Mouse (Mus musculus) stomach, postnatal 0 days (tissue): ENCODE measurements around the gene Dap. TPM values are rescaled to one million over a fixed set of nuclear protein-coding genes. Genes with fewer than 3 reads are reported as not detected.
A peak's percentile ranks its signal among the peaks of the same experiment; 100 is the strongest.

Source experiments
- ATAC-seq: fragments of 200-750 bp; cut with Nextera tagmentation; 2 replicates; pipeline ENCODE4 v1.8.0; 2017; ENCODE audit not compliant: low FRiP score, low TSS enrichment
- DNase-seq: peaks from one replicate; pipeline ENCODE4 v3.0.0-alpha.2; 2016; ENCODE audit warnings: low spot score
- H3K27ac ChIP-seq: fragments of 300-500 bp; sonication (generic); replicated peaks from 2 replicates; pipeline ENCODE4 v1.5.1; 2014; ENCODE audit warnings: mild to moderate bottlenecking, control low read depth
- H3K27me3 ChIP-seq: fragments of 300-500 bp; sonication (generic); 2 replicates; pipeline ENCODE4 v1.6.1; 2014; ENCODE audit warnings: low read length; ENCODE audit not compliant: control insufficient read depth, insufficient read depth
- H3K36me3 ChIP-seq: fragments of 300-500 bp; sonication (generic); 2 replicates; pipeline ENCODE4 v1.6.1; 2014; ENCODE audit warnings: low read length, mixed read lengths; ENCODE audit not compliant: control insufficient read depth, insufficient read depth
- H3K4me1 ChIP-seq: fragments of 300-500 bp; sonication (generic); replicated peaks from 2 replicates; pipeline ENCODE4 v1.6.1; 2014; ENCODE audit warnings: antibody characterized with exemption; ENCODE audit not compliant: control insufficient read depth, insufficient read depth
- H3K4me2 ChIP-seq: fragments of 300-500 bp; sonication (generic); replicated peaks from 2 replicates; pipeline ENCODE4 v1.6.1; 2014; ENCODE audit warnings: low read depth, mild to moderate bottlenecking, control low read depth, moderate library complexity
- H3K4me3 ChIP-seq: fragments of 300-500 bp; sonication (generic); 2 replicates; pipeline ENCODE4 v1.5.1; 2014; ENCODE audit warnings: low read depth, low read length, control low read depth
- H3K9ac ChIP-seq: fragments of 300-500 bp; sonication (generic); 2 replicates; pipeline ENCODE4 v1.6.1; 2014; ENCODE audit warnings: mild to moderate bottlenecking, low read length, control low read depth, mixed read lengths
- H3K9me3 ChIP-seq: fragments of 300-500 bp; sonication (generic); 2 replicates; pipeline ENCODE4 v1.6.1; 2016; ENCODE audit warnings: low read length; ENCODE audit not compliant: control insufficient read depth
- CTCF ChIP-seq: IDR thresholded peaks from 2 replicates; pipeline ENCODE4 v1.5.1; 2016; ENCODE audit warnings: antibody characterized with exemption, low read depth, mild to moderate bottlenecking, moderate library complexity
- EP300 ChIP-seq: optimal IDR thresholded peaks from 2 replicates; pipeline ENCODE3; 2016; ENCODE audit warnings: antibody characterized with exemption
- WGBS: fragments of 180-500 bp; shearing (Covaris S2); extraction: QIAGEN DNeasy Blood & Tissue Kit; methylation state at CpG from one replicate; pipeline ENCODE4 v1.1.7; 2014; 5-methylcytosine and 5-hydroxymethylcytosine counted together
- polyA plus RNA-seq: library from polyadenylated mRNA; unstranded; fragments of >200 nt; fragmentation: Nextera tagmentation; extraction: Ambion mirVana; gene quantifications from 2 replicates; pipeline ENCODE4 v1.2.1, GENCODE M21; 2015

The Dap gene
- polyA plus RNA-seq, 1 experiment from 2014 or later: 120 TPM

DNA sequence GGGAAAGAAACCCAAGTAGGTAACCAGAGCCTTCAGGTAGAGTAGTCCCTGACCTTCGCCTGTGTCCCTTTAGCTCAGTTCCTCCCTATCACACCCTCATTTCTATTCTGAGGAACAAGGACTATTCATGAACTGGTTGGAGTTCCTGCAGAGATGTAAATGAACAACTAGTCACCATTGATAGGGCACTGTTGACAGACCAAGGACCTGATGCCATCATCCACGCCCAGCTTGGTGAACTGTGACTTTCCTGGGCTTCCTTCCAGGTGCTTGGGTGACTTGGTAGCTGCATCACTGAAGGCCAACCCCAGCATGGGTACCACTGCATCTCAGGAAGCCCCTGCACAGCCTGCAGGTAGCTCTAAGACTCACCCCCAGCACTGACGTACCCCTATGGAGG is 58.2 kb downstream of the Dap start:
- WGBS: 76% methylated on average over 3 of the region's 3 CpGs
- H3K4me1 ChIP-seq: no peaks in the 10 kb centered on the region
- ATAC-seq (peak; percentile 91), DNase-seq (peak; percentile 71)
- no peak overlapping the region for H3K4me2 ChIP-seq
- no peaks in the 10 kb centered on the region for H3K27me3 ChIP-seq
- H3K9ac ChIP-seq: no peak overlapping the region
- peak overlapping the region; percentile 40; the same call in 1 of the 2 replicates for H3K27ac ChIP-seq
- H3K4me3 ChIP-seq: no peak overlapping the region
- no peaks in the 10 kb centered on the region for H3K9me3 ChIP-seq
- no peak for TF ChIP-seq EP300
- TF ChIP-seq CTCF: no peak
- no peaks in the 10 kb centered on the region for H3K36me3 ChIP-seq

DNA sequence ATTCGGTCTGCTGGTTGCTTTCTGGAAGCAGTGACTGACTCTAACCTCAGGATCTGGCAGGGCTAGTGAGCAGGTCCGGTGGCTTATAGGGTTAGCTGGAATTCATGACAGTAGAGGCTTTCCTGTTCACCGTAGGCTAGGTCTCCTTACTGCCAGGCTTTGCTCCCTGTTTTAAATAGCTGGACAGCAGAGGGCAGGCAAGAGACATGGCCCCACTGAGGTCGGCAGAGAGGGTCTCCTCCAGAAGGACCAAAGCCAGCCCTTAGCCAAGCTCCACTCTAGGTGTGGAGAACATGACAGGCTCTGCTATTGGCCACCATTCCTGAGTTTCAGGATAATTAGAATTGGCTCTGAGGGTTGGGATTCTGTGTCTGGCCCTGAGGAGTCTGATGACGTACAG is 60.0 kb downstream of the Dap start:
- H3K4me1 ChIP-seq: no peaks in the 10 kb centered on the region
- H3K27ac ChIP-seq: no peak overlapping the region
- 67% methylated on average over 5 of the region's 5 CpGs for WGBS
- no peaks in the 10 kb centered on the region for H3K36me3 ChIP-seq
- no peak overlapping the region for H3K4me2 ChIP-seq
- ATAC-seq (no peak), DNase-seq (no peak)
- H3K4me3 ChIP-seq: no peak overlapping the region
- no peaks in the 10 kb centered on the region for H3K9me3 ChIP-seq
- H3K27me3 ChIP-seq: no peaks in the 10 kb centered on the region
- TF ChIP-seq CTCF (peak; percentile 46), EP300 (no peak)
- H3K9ac ChIP-seq: no peak overlapping the region

DNA sequence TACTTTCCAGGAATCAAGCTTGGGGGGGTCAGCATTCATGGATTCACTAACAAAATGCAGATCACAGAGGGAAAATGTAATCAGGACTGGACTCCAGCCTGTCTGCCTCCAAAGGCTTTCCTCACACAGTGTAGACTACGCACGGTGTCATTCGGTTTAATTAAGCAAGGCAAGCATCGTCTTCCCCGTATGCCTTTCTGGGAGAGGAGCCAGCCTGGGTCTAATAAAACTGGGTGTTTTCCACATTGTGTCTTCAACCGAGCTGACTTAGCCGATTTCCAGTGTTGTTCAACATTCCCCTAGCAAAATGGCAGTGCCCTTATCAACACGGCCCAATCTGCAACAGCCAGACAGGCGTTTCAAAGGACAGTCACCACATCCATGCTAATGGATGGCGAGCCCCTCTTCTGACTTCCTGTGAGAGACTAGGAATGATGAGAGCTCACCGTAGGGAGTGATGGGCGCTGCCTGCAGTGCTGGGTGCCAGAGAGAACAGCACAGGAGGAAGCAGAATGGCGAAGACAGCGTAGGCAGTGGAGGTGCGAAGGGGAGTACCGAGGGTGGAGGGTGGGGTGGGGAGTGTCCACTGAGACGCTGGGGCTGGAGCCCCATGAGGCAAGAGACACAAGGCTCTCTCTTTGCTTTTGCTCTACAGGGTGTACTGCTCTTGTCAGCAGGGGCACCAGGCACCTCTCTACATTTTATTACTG is 61.0 kb downstream of the Dap start:
- Histone ChIP-seq H3K27me3 (no peaks in the 10 kb centered on the region), H3K4me3 (no peak overlapping the region), H3K4me1 (no peaks in the 10 kb centered on the region), H3K27ac (no peak overlapping the region), H3K36me3 (no peaks in the 10 kb centered on the region), H3K9me3 (no peaks in the 10 kb centered on the region), H3K9ac (no peak overlapping the region), H3K4me2 (no peak overlapping the region)
- 70% methylated on average over 17 of the region's 17 CpGs for WGBS
- ATAC-seq (no peak), DNase-seq (no peak)
- TF ChIP-seq EP300 (no peak), CTCF (no peak)

DNA sequence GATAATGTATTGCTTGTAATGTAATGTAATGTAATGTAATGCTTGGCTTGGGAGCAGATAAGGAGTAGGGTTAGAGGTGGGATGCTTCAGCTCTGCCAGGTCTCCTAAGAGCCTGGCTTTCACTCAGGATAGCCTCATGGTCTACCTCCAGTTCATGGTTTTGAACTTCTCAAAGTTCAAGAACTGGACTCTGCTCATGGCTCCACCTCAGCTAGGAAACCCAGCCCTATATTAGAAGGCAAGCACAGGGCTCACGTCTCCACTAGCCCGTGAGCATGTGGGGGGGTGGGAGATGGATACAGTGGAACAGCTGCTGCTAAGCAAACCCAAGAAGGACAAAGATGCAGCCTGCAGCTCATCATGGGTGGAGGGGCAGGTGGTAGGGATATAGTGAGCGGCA is 61.6 kb downstream of the Dap start:
- no peak overlapping the region for H3K4me2 ChIP-seq
- H3K36me3 ChIP-seq: no peaks in the 10 kb centered on the region
- DNase-seq: no peak
- no peak overlapping the region for H3K4me3 ChIP-seq
- WGBS: 83% methylated on average over 3 of the region's 3 CpGs
- no peak overlapping the region for H3K9ac ChIP-seq
- no peak overlapping the region for H3K27ac ChIP-seq
- ATAC-seq: no peak
- H3K9me3 ChIP-seq: no peaks in the 10 kb centered on the region
- TF ChIP-seq CTCF (no peak), EP300 (no peak)
- H3K4me1 ChIP-seq: no peaks in the 10 kb centered on the region
- no peaks in the 10 kb centered on the region for H3K27me3 ChIP-seq

DNA sequence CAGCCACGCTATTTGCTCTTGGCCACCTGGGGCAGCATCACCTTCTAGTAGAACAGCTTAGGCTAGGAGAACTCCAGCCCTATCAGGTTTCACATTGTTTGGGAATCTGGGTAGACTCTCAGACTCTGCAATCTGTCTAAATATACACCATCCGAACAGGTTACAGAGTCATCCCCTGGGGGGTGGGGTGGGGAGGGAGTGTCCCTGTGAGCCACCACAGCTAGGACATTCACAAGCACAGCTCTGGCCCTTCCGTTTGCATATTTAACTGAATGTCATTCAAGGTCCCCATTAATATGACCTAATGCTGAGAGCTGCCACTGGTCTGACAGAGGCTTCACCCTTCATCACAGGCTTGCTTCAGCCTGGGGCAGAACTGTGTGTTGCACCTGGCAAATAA is 68.5 kb downstream of the Dap start:
- 16% methylated on average over 3 of the region's 3 CpGs for WGBS
- no peak for TF ChIP-seq EP300
- peak; percentile 20; the same call in 1 of the 2 replicates for TF ChIP-seq CTCF
- Histone ChIP-seq H3K36me3 (no peaks in the 10 kb centered on the region), H3K4me2 (no peak overlapping the region), H3K9me3 (no peaks in the 10 kb centered on the region), H3K27me3 (peaks cover 1% of the 10 kb centered on the region; the same call in 1 of the 2 replicates), H3K4me3 (no peak overlapping the region), H3K27ac (no peak overlapping the region), H3K4me1 (no peaks in the 10 kb centered on the region), H3K9ac (no peak overlapping the region)
- peak; percentile 73; the same call in 1 of the 2 replicates for ATAC-seq
- no peak for DNase-seq

DNA sequence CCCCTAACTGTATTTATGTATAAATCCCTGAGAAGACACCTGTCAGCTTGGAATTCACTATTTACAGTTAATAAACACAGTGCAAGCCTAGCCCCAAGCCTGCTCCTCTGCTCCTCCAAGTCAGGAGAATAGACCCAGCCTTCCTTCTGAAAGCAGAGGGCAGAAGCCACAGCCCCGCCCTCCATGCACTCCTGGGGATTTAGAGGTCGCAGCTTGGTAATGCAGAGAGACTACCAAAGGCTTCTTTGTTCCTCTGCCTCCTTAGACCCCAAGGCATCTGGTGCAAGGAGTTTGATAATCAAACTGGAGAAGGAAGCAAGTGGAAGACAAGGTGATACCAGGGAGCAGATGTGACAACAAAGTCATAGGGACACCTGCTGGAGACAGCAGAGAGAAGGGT is 70.2 kb downstream of the Dap start:
- Histone ChIP-seq H3K9ac (no peak overlapping the region), H3K4me1 (no peaks in the 10 kb centered on the region), H3K27ac (no peak overlapping the region), H3K27me3 (peaks cover 4% of the 10 kb centered on the region; the same call in 1 of the 2 replicates), H3K36me3 (no peaks in the 10 kb centered on the region), H3K4me3 (no peak overlapping the region), H3K4me2 (no peak overlapping the region), H3K9me3 (no peaks in the 10 kb centered on the region)
- ATAC-seq: no peak
- WGBS: 11% methylated on average over 2 of the region's 2 CpGs
- no peak for DNase-seq
- TF ChIP-seq EP300 (no peak), CTCF (no peak)
